Mouse (Mus musculus): Measurements from ENCODE around the gene Sptbn4.

DNA sequence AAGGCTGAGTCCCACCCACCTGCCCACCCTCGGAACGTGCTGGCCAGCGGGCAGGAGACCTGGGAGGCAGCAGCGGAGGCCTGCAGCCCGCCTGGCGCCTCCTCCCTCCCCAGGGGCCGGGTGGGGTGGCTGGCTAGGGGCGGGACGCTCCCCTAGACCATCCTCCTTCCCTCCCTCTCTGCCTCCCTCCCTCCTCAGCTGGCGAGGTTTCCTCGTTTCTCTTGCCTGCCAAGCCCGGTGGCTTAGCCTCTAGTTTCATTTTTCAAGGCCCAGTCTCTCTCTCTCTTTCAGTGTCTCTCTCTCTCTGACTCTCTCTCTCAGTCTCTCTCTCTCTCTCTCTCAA, 34.1 kb upstream of the Sptbn4 start:
- TF ChIP-seq ZNF384 (IDR thresholded peaks at IDR 0.05; ENCODE audit: low read depth, low read length): no peak
- TF ChIP-seq MAFK (IDR thresholded peaks at IDR 0.05; ENCODE audit: insufficient read depth, low read depth, low read length): no peak
- no peak for TF ChIP-seq HCFC1 (IDR thresholded peaks at IDR 0.05; ENCODE audit: borderline replicate concordance, insufficient read depth, low read length)
- TF ChIP-seq CHD2 (IDR thresholded peaks at IDR 0.05; ENCODE audit: low read depth, low read length): no peak
- no peak for TF ChIP-seq ZC3H11A (IDR thresholded peaks at IDR 0.05; ENCODE audit: borderline replicate concordance, low read depth, low read length)

Data from ES-E14 (cell line).